Mouse (Mus musculus) intestine, embryonic 16.5 days (tissue): ENCODE data around the gene Rps17. TPM values are rescaled to one million over a fixed set of nuclear protein-coding genes. Genes with fewer than 3 reads are reported as not detected.

Experiments
- ATAC-seq: fragments of 200-750 bp; cut with Nextera tagmentation; 2 replicates; pipeline ENCODE4 v1.8.0; 2017; ENCODE audit warnings: moderate TSS enrichment, moderate library complexity
- H3K27ac ChIP-seq: fragments of 300-500 bp; sonication (generic); 2 replicates; pipeline ENCODE4 v1.5.1; 2014; ENCODE audit warnings: mild to moderate bottlenecking, low read length
- H3K27me3 ChIP-seq: fragments of 300-500 bp; sonication (generic); replicated peaks from 2 replicates; pipeline ENCODE4 v1.6.1; 2014; ENCODE audit warnings: low read length, control low read depth, mixed read lengths; ENCODE audit not compliant: control insufficient read depth, insufficient read depth
- H3K36me3 ChIP-seq: fragments of 300-500 bp; sonication (generic); 2 replicates; pipeline ENCODE4 v1.6.1; 2014; ENCODE audit warnings: low read length, control low read depth; ENCODE audit not compliant: control insufficient read depth, insufficient read depth
- H3K4me1 ChIP-seq: fragments of 300-500 bp; sonication (generic); 2 replicates; pipeline ENCODE4 v1.6.1; 2014; ENCODE audit warnings: low read length, control low read depth, mixed read lengths; ENCODE audit not compliant: control insufficient read depth, insufficient read depth
- H3K4me2 ChIP-seq: fragments of 300-500 bp; sonication (generic); 2 replicates; pipeline ENCODE4 v1.6.1; 2014; ENCODE audit warnings: low read depth, low read length, control low read depth
- H3K4me3 ChIP-seq: fragments of 300-500 bp; sonication (generic); 2 replicates; pipeline ENCODE4 v1.5.1; 2014; ENCODE audit warnings: mild to moderate bottlenecking, low read length
- H3K9ac ChIP-seq: fragments of 300-500 bp; sonication (generic); 2 replicates; pipeline ENCODE4 v1.6.1; 2014; ENCODE audit warnings: low read depth, low read length
- H3K9me3 ChIP-seq: fragments of 300-500 bp; sonication (generic); 2 replicates; pipeline ENCODE4 v1.6.1; 2016; ENCODE audit warnings: low read length, control low read depth; ENCODE audit not compliant: control insufficient read depth
- WGBS: fragments of 180-500 bp; shearing (Covaris S2); extraction: QIAGEN DNeasy Blood & Tissue Kit; methylation state at CpG from one replicate; pipeline ENCODE4 v1.1.7; 2014; 5-methylcytosine and 5-hydroxymethylcytosine counted together
- polyA plus RNA-seq: library from polyadenylated mRNA; unstranded; fragments of >200 nt; fragmentation: Nextera tagmentation; extraction: Ambion mirVana; gene quantifications from 2 replicates; pipeline ENCODE4 v1.2.1, GENCODE M21; 2015

The Rps17 gene
- polyA plus RNA-seq, 1 experiment from 2014 or later = 1,136 TPM

GRCm38 (mm10) chr7:81319749-81320148 is 25.3 kb downstream of the Rps17 start:
- Histone ChIP-seq H3K4me2 (no peak overlapping the region), H3K4me3 (no peak overlapping the region), H3K9ac (no peak overlapping the region), H3K36me3 (no peaks in the 10 kb centered on the region), H3K9me3 (no peaks in the 10 kb centered on the region), H3K4me1 (no peaks in the 10 kb centered on the region), H3K27me3 (no peaks in the 10 kb centered on the region), H3K27ac (no peak overlapping the region)
- WGBS = 66% methylated on average over 6 of the region's 6 CpGs
- no peak for ATAC-seq

DNA sequence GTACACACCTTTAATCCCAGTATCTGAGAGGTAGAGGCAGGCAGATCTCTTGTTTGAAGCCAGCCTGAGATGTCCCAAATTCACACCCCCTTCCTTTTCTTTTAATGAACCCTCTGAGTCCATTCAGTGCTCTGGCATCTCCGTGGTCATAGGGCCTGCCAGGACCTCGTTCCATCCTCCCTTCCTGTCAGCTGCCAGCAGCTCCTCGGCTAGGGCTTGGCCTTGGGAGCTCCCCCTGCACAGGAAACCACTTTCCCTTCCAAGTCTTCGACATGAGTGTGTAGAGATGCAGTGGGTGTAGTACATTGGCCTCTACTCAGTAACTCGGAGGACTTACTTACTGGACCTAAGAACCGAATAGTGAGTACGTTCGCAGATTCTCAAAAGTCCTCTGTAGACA is 29.5 kb downstream of the Rps17 start:
- Histone ChIP-seq H3K4me1 (no peaks in the 10 kb centered on the region), H3K9ac (no peak overlapping the region), H3K27ac (no peak overlapping the region), H3K36me3 (no peaks in the 10 kb centered on the region), H3K9me3 (no peaks in the 10 kb centered on the region), H3K4me3 (no peak overlapping the region), H3K4me2 (no peak overlapping the region), H3K27me3 (no peaks in the 10 kb centered on the region)
- no peak for ATAC-seq
- 62% methylated on average over 8 of the region's 8 CpGs for WGBS

- ATAC-seq = no peak
- H3K36me3 ChIP-seq = no peaks in the 10 kb centered on the region
These were observed 33.5 kb downstream of the Rps17 start for GRCm38 (mm10) chr7:81311581-81311980.

GRCm38 (mm10) chr7:81311130-81311529 is 33.9 kb downstream of the Rps17 start:
- H3K4me2 ChIP-seq = no peak overlapping the region
- no peak overlapping the region for H3K9ac ChIP-seq
- 84% methylated on average over 1 of the region's 1 CpGs for WGBS
- no peak overlapping the region for H3K4me3 ChIP-seq
- H3K27me3 ChIP-seq = no peaks in the 10 kb centered on the region
- H3K4me1 ChIP-seq = no peaks in the 10 kb centered on the region
- no peak for ATAC-seq
- H3K9me3 ChIP-seq = no peaks in the 10 kb centered on the region
- no peak overlapping the region for H3K27ac ChIP-seq
- no peaks in the 10 kb centered on the region for H3K36me3 ChIP-seq

More at GRCm38 (mm10) chr7:81311581-81311980, 33.5 kb downstream of the Rps17 start:
- no peak overlapping the region for H3K4me2 ChIP-seq
- H3K4me1 ChIP-seq = no peaks in the 10 kb centered on the region
- no peak overlapping the region for H3K9ac ChIP-seq
- no peak overlapping the region for H3K4me3 ChIP-seq
- no peaks in the 10 kb centered on the region for H3K9me3 ChIP-seq
- no peak overlapping the region for H3K27ac ChIP-seq
- H3K27me3 ChIP-seq = no peaks in the 10 kb centered on the region

- no peak overlapping the region for H3K27ac ChIP-seq
- H3K9me3 ChIP-seq = no peaks in the 10 kb centered on the region
- ATAC-seq = no peak
- no peak overlapping the region for H3K4me3 ChIP-seq
- no peak overlapping the region for H3K9ac ChIP-seq
- H3K36me3 ChIP-seq = no peaks in the 10 kb centered on the region
- 86% methylated on average over 6 of the region's 6 CpGs for WGBS
- no peaks in the 10 kb centered on the region for H3K4me1 ChIP-seq
- H3K27me3 ChIP-seq = no peaks in the 10 kb centered on the region
- no peak overlapping the region for H3K4me2 ChIP-seq
These were observed 35.8 kb downstream of the Rps17 start for GRCm38 (mm10) chr7:81309247-81309646.

- ATAC-seq = no peak
- WGBS = 82% methylated on average over 8 of the region's 8 CpGs
These were observed 37.3 kb downstream of the Rps17 start for GRCm38 (mm10) chr7:81307735-81308134.

GRCm38 (mm10) chr7:81304675-81305074 is 40.4 kb downstream of the Rps17 start:
- ATAC-seq = no peak
- H3K27ac ChIP-seq = no peak overlapping the region
- no peaks in the 10 kb centered on the region for H3K4me1 ChIP-seq
- H3K4me3 ChIP-seq = no peak overlapping the region
- WGBS = 85% methylated on average over 5 of the region's 5 CpGs
- no peak overlapping the region for H3K9ac ChIP-seq
- no peak overlapping the region for H3K4me2 ChIP-seq
- H3K9me3 ChIP-seq = no peaks in the 10 kb centered on the region
- no peaks in the 10 kb centered on the region for H3K36me3 ChIP-seq
- H3K27me3 ChIP-seq = no peaks in the 10 kb centered on the region

More at GRCm38 (mm10) chr7:81307735-81308134, 37.3 kb downstream of the Rps17 start:
- no peak overlapping the region for H3K9ac ChIP-seq
- H3K4me2 ChIP-seq = no peak overlapping the region
- H3K4me1 ChIP-seq = no peaks in the 10 kb centered on the region
- no peak overlapping the region for H3K27ac ChIP-seq
- H3K36me3 ChIP-seq = no peaks in the 10 kb centered on the region
- H3K4me3 ChIP-seq = no peak overlapping the region
- no peaks in the 10 kb centered on the region for H3K27me3 ChIP-seq
- H3K9me3 ChIP-seq = no peaks in the 10 kb centered on the region

- Histone ChIP-seq H3K9me3 (no peaks in the 10 kb centered on the region), H3K4me1 (no peaks in the 10 kb centered on the region), H3K36me3 (no peaks in the 10 kb centered on the region), H3K4me3 (no peak overlapping the region), H3K9ac (no peak overlapping the region), H3K4me2 (no peak overlapping the region), H3K27ac (no peak overlapping the region), H3K27me3 (no peaks in the 10 kb centered on the region)
- 87% methylated on average over 5 of the region's 5 CpGs for WGBS
- ATAC-seq = no peak
These were observed 41.0 kb downstream of the Rps17 start for GRCm38 (mm10) chr7:81304100-81304499.

DNA sequence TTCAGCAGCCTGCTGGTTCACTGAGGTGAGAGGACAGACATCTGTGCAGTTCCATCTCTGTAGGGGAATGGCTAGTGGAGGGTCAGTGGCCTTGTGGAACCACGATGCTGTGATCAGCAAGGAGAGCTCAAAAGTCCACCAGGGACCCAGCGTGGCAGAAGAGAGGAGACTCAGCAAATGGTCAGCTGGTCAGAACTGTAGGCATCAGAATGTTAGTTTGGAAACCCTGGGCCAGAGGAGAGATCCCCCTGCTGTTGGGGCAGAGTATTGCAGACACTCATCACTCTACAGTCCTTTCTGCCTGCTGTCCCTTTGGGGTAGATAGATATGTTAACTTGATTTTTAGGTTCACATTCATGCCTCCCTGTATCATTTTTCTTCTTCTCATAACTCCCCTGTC is 41.4 kb downstream of the Rps17 start:
- Histone ChIP-seq H3K4me1 (no peaks in the 10 kb centered on the region), H3K9ac (no peak overlapping the region), H3K4me3 (no peak overlapping the region), H3K9me3 (no peaks in the 10 kb centered on the region), H3K4me2 (no peak overlapping the region), H3K27me3 (no peaks in the 10 kb centered on the region), H3K36me3 (no peaks in the 10 kb centered on the region), H3K27ac (no peak overlapping the region)
- 81% methylated on average over 2 of the region's 2 CpGs for WGBS
- no peak for ATAC-seq

GRCm38 (mm10) chr7:81301323-81301722 is 43.7 kb downstream of the Rps17 start:
- Histone ChIP-seq H3K4me3 (no peak overlapping the region), H3K27me3 (no peaks in the 10 kb centered on the region), H3K4me2 (no peak overlapping the region), H3K4me1 (no peaks in the 10 kb centered on the region), H3K36me3 (no peaks in the 10 kb centered on the region), H3K9ac (no peak overlapping the region), H3K9me3 (no peaks in the 10 kb centered on the region), H3K27ac (no peak overlapping the region)
- WGBS = 83% methylated on average over 7 of the region's 7 CpGs
- ATAC-seq = no peak
